Mouse (Mus musculus) megakaryocyte, embryonic 14.5 days (primary cell): ENCODE measurements around the gene Tcf12.

Experiments used
- FLI1 ChIP-seq: IDR thresholded peaks from 2 replicates; pipeline ENCODE4 v1.6.1; 2012; ENCODE audit warnings: low read length, inconsistent platforms, mixed read lengths
- GATA1 ChIP-seq: IDR thresholded peaks from 3 replicates; pipeline ENCODE4 v1.6.1; 2012; ENCODE audit warnings: mixed read lengths, low read length, inconsistent platforms, borderline replicate concordance

DNA sequence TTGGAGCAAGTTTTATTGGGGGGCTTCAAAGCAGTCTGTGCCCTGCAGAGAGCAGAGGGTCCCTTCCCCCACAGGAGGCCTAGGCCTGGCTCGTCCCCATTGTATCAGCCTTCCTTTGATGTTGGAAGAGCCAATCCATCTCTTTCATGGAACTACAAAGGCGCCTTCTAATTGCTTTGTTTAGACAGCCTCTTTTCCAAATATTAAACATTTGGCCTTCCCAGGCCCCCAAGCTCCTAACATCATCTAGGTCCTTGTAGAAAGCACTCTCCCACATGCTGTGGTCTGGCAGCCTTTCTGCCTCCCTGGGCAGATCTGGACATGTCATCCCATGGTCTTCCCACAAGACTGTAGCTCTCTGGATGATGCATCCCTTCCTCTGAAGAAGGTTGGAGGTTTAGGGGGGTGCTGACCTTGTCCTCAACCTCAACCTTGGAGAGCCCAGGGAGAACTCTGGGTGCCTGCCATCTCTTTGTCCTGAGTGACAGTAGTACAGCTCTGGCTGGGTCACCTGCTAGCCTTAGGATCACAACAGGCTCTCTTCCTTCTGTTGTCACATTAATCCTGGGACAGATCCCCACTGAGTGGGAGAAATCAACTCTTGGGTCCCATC is 276.4 kb downstream of the Tcf12 start:
- TF ChIP-seq GATA1 (no peak), FLI1 (no peak)
